Mouse (Mus musculus) gastrocnemius, adult 18-20 months (tissue): ENCODE data around the gene Hccs. TPM values are rescaled to one million over a fixed set of nuclear protein-coding genes. Genes with fewer than 3 reads are reported as not detected.
"Not testable (repeated sequence)": the region's sequence is repeated elsewhere in the genome, so short reads cannot be mapped to it uniquely, and the experiment has no call there.

Experiments used
- DNase-seq: peaks from one replicate; pipeline ENCODE4 v3.0.0; 2021; ENCODE audit warnings: low spot score
- long read RNA-seq, 2 experiments: library from polyadenylated mRNA; stranded (forward); transcript quantifications; one replicate each; pipeline ENCODE4 v2.0.0; 2021
- total RNA-seq, 2 experiments: library from RNA; stranded (reverse); gene quantifications; 2 replicates each; pipeline ENCODE4 v1.2.3; 2021

The Hccs gene
- 10 to 100 TPM; 26.3 to 28.2 TPM for total RNA-seq
- long read RNA-seq, experiment 1, transcript Hccs-201 (7 exons, 2,320 nt), result minor isoform, 29 of 62 reads
- long read RNA-seq, experiment 1, transcript Hccs-202 (7 exons, 2,473 nt), result major isoform, 30 of 62 reads
- long read RNA-seq, experiment 1, partial matches to known transcripts, result 0 of 62 reads
- long read RNA-seq, experiment 1, other reads (novel, unspliced or antisense), result 3 of 62 reads
- long read RNA-seq, experiment 2, transcript Hccs-201 (7 exons, 2,320 nt), result major isoform, 37 of 69 reads
- long read RNA-seq, experiment 2, transcript Hccs-202 (7 exons, 2,473 nt), result minor isoform, 32 of 69 reads
- long read RNA-seq, experiment 2, partial matches to known transcripts, result 0 of 69 reads
- long read RNA-seq, experiment 2, other reads (novel, unspliced or antisense), result 0 of 69 reads

DNA sequence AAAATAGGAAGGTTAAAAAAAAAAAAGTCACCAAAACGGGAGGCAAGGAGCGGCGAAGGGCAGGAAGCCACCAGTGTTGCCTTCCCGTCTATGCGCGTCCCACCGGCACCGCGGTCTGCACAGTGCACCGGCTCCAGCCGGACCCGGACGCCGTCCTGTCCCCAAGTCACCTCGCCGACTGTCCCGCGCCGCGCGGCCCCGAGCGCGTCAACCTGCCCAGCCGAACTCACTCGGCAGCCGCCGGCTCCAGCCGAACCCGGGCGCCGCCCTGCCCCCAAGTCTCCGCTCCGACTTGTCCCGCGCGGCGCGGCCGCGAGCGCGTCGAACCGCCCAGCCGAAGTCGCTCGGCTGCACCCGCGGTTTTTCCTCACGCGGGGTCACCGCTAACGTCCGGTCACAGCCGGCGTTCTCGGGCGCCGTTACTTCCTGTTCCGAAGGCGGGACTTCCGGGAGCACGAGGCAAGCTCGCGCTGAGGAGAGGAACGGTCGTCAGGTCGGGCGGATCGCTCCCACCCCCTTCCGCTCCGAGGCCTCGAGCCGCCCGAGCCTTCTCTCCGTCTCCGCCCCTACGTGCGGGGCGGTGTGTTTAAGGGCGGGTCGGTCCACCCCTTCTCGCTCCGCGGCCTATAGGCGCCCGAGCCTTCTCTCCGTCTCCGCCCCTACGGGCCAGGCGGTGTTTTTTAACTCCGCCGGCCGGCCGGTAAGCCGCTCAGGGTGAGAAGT lies at the start of gene Hccs:
Gene Hccs, minus strand, starts transcription at position 428 of the 723 bp plus-strand sequence.
- DNase-seq, result peak; percentile 90

GRCm38 (mm10) chrX:169357146-169357772 lies 37.1 kb upstream of the Hccs start:
- DNase-seq, result no peak

- no peak for DNase-seq
These were observed 18.0 kb upstream of the Hccs start for GRCm38 (mm10) chrX:169338213-169338612.

- no peak for DNase-seq
These were observed 17.4 kb upstream of the Hccs start for GRCm38 (mm10) chrX:169337559-169337958.

DNA sequence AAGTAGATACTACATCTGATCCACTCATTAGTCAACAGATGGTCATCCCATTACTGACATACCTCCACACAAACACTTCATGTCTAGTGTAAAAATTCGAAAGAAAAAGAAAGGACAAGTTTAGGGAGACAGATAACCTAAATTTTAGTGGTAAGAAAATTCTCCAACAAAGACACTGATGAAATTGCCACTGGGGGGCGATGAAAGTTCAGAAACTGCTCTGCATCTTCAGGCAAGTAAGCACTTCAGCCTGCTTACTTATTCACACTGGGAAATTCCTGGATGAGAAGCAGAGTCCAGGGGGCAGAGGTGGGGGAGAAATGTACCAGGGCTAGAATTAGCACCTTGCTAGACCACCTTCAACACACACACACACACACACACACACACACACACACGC lies 12.1 kb upstream of the Hccs start:
- no peak for DNase-seq

- no peak for DNase-seq
These were observed 5.9 kb upstream of the Hccs start for GRCm38 (mm10) chrX:169325929-169326595.

DNA sequence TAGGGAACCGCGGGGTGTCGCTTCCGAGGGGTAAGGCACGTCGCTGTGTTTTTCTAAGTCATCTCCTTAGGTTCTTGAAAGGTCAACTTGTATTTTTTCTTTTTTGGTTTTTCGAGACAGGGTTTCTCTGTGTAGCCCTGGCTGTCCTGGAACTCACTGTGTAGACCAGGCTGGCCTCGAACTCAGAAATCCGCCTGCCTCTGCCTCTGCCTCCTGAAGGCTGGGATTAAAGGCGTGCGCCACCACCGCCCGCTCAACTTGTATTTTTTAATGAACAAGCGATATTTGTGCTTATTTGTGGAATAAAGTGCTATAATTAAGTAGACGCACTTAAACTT lies 465 bp upstream of the Hccs start:
- DNase-seq, result not testable (repeated sequence)

- DNase-seq, result no peak
These were observed 959 bp downstream of the Hccs start for GRCm38 (mm10) chrX:169319066-169319760.

- no peak for DNase-seq
These were observed 11.6 kb downstream of the Hccs start for GRCm38 (mm10) chrX:169308559-169308958.

DNA sequence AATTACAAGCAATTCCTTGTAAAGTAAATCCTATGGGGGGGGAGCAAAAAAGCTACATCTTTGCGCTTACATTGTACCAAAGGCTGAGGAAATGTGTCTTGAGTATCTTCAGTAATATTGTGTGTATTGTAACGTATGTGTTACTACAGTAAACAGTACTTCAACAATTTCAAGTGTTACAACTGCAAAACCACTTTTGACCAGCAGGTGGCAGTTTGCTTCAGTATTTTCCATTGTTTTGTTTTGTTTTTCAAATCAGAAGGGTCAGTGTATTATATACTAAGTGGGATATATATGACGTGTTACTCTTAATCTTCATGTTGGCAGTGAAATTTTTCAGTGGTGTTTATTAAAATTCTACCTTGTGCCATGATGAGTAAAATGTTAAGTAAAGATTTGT lies 16.2 kb downstream of the Hccs start:
- peak; percentile 9 for DNase-seq

GRCm38 (mm10) chrX:169302271-169303045 lies 17.7 kb downstream of the Hccs start:
- peak; percentile 50 for DNase-seq

GRCm38 (mm10) chrX:169299579-169299978 lies 20.6 kb downstream of the Hccs start:
- peak; percentile 17 for DNase-seq

DNA sequence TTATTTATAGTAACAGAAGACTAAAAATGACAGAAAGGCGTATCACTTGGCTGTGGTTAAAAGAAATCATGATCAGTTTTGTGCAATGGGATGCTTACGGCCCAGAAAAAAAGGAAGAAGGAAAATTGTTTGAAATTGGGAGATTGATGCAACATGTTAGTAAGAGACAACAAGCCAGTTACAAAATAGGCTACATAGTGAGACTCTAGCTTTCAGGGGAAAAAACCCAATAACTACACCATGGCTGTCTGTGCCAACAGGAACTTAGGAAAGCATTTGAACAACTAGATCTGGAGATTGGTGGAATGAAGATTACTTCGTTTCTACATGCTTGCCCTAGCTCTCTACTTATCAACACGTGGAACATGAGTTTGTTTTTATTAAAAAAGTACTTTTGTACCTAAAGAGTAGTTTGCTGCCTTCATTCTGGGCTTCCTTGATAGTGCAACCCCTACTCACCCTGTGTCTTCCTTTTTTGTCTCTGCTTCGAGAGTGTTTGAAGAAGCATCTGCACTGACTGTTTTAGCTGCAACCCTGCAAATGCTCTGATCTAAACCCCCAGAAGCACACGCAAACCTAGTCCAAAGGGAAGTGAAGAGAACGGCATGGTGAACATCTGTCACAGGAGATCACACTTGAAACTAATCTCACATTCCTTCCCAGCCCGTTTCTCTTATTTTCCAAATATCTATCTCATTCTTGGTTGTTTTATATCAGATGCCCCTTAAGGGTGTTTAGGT lies 56.6 kb downstream of the Hccs start:
- DNase-seq, result no peak

DNA sequence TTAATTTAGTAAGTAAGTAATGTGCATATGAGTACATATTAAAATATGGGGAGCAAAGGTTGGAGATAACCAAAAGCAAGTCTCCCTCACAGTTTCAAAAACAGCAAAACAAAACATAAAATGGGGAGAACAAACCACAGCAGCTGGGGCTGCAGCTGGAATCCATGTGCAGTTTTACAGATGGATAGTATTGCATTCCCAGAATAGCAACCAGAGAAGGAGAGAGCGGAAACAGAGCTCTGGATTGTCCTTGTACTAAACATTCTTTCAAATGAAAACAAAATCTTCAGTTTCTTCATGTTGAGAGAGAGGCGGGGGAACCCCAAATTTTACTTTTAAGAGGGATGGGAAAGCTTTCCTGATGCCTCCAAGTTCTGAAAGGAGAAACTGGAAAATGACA lies 58.0 kb downstream of the Hccs start:
- DNase-seq, result no peak

DNA sequence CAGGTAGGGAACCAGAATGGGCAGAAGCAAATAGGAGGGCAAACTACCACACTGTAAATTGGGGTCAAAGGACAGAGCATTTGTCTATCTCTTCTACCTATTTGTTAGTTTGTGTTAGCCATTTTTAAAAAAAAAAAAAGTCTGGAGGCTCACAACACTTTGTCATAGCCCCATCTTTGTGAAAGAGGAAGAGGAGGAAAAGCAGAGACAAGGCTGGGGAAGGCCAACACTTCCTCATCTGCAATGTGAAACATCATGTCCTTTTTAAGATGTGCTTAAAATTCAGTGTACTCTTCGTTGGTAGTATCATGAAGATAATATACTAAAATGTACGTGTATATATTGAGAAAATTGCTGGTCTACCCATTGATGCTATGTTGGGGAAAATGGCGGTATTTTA lies 59.1 kb downstream of the Hccs start:
- no peak for DNase-seq

GRCm38 (mm10) chrX:169256741-169257140 lies 63.4 kb downstream of the Hccs start:
- DNase-seq, result peak; percentile 4

DNA sequence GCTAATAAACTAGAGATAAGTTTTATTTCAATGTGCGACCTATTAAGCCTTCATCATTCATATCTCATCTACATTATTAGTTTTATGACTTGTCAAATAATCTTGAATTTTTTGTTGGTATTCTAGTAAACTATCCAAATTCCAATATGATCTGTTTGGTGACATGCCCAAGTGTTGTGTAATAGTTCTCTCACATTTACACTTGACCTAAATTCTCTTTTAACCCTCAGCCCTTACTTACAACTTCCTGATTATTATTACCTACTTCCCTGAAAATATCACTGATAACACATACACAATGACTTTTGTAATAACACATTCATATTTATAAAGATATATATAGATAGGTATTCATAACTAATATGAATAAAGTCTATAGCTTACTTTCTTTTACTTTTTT lies 64.3 kb downstream of the Hccs start:
- DNase-seq, result peak; percentile 2

- no peak for DNase-seq
These were observed 97.7 kb downstream of the Hccs start for GRCm38 (mm10) chrX:169222357-169223062.

DNA sequence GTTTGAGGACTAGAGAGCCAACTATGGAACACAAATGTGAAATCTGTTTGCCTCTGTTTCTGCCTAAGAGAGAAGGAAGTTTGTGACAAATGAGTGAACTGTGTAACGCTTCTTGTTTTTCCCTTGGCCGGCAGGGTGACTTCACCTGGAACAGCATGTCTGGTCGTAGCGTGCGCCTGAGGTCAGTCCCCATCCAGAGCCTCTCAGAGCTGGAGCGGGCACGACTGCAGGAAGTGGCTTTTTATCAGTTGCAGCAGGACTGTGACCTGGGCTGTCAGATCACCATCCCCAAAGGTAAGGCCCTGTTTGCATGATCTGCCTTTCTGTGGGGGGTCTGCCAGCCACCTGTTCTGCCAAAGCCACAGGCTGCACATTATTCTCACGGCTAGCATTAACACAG lies 100.1 kb downstream of the Hccs start:
- no peak for DNase-seq
